Mouse (Mus musculus) lung, postnatal 4 days (tissue): ENCODE results near the gene Fcor.

Experiments used
- DNase-seq, 2 experiments: peaks; one replicate each; pipeline ENCODE4 v3.0.0; 2021

Gene Fcor

GRCm38 (mm10) chr8:3670388-3670787 lies 1.8 kb downstream of the Fcor start:
- DNase-seq, result peak; percentile 59 to 73

- DNase-seq, result peak in 1 of 2 experiments; percentile 43
These were observed 6.7 kb downstream of the Fcor start, which contains the start of gene Mcemp1 for GRCm38 (mm10) chr8:3665507-3665906. Gene Mcemp1, plus strand, starts transcription at chr8:3665754.

GRCm38 (mm10) chr8:3664405-3664804 lies 7.8 kb downstream of the Fcor start:
- DNase-seq, result peak in 1 of 2 experiments; percentile 24

- DNase-seq, result peak; percentile 32 to 45
These were observed 11.3 kb downstream of the Fcor start for GRCm38 (mm10) chr8:3660889-3661288.

- no peak for DNase-seq
These were observed 15.3 kb downstream of the Fcor start for GRCm38 (mm10) chr8:3656725-3657381.

- no peak for DNase-seq
These were observed 16.6 kb downstream of the Fcor start, which contains the start of gene Retn for GRCm38 (mm10) chr8:3655526-3655925. Gene Retn, plus strand, starts transcription at chr8:3655770.

GRCm38 (mm10) chr8:3654726-3655508 lies 17.2 kb downstream of the Fcor start:
- no peak for DNase-seq

- no peak for DNase-seq
These were observed 19.3 kb downstream of the Fcor start for GRCm38 (mm10) chr8:3652845-3653244.

- DNase-seq, result no peak
These were observed 23.2 kb downstream of the Fcor start for GRCm38 (mm10) chr8:3648990-3649389.

GRCm38 (mm10) chr8:3648268-3648667 lies 23.9 kb downstream of the Fcor start:
- peak in 1 of 2 experiments; percentile 55 for DNase-seq

- no peak for DNase-seq
These were observed 24.6 kb downstream of the Fcor start for GRCm38 (mm10) chr8:3647561-3647960.

GRCm38 (mm10) chr8:3646824-3647531 lies 25.2 kb downstream of the Fcor start:
- DNase-seq, result no peak

GRCm38 (mm10) chr8:3645804-3646203 lies 26.4 kb downstream of the Fcor start:
- DNase-seq, result peak; percentile 80 to 82

GRCm38 (mm10) chr8:3631478-3631875 lies 40.7 kb downstream of the Fcor start:
- DNase-seq, result peak; percentile 53 to 62

- peak; percentile 87 for DNase-seq
These were observed 41.3 kb downstream of the Fcor start, which contains the start of gene Stxbp2 for GRCm38 (mm10) chr8:3630647-3631477. Gene Stxbp2, plus strand, starts transcription at chr8:3630955.

- DNase-seq, result peak; percentile 22 to 58
These were observed 44.1 kb downstream of the Fcor start for GRCm38 (mm10) chr8:3628014-3628413.

- no peak for DNase-seq
These were observed 45.2 kb downstream of the Fcor start for GRCm38 (mm10) chr8:3626971-3627370.

- DNase-seq, result no peak
These were observed 46.7 kb downstream of the Fcor start, which contains the start of gene Pcp2 for GRCm38 (mm10) chr8:3625445-3625844. Gene Pcp2, minus strand, starts transcription at chr8:3625545.

GRCm38 (mm10) chr8:3622119-3622518 lies 50.0 kb downstream of the Fcor start:
- no peak for DNase-seq

GRCm38 (mm10) chr8:3621199-3621970 lies 50.8 kb downstream of the Fcor start, which contains the start of the genes Xab2 and Pet100:
Gene Xab2, minus strand, starts transcription at chr8:3621316.
Gene Pet100, plus strand, starts transcription at chr8:3621548.
- peak; percentile 99 for DNase-seq
